Mouse (Mus musculus): Measurements from ENCODE around the gene Arhgap22. TPM values are rescaled to one million over a fixed set of nuclear protein-coding genes. Genes with fewer than 3 reads are reported as not detected.

The Arhgap22 gene
- polyA plus RNA-seq, 1 experiment from 2014 or later, result 2.1 TPM

DNA sequence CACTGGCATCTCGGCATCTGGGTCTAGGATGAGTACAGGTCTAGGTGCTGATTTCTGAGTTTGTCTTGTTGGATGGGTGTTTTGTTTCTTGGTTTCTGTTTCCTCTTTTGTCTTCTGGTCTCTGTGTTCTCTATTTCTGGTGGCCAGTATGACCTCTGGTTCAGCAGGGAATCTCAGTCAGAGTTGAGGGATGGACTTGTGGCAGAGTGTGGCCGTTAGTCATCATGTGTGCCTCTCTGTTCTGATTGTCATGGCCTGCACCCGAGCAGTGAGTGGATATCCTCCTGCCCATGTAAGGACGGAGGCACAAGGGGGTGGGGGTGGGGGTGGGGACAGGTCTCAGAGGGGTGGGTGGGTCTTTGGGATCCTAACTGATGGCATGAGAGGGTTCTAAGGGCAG lies 11.7 kb upstream of the Arhgap22 start:
- Histone ChIP-seq H3K27ac (replicated peaks) (no peak overlapping the region), H3K4me1 (0 out of 2 replicates have a peak, but pooled peaks cover 5% of the 10 kb centered on the region), H3K4me3 (no peak overlapping the region), H3K9me3 (replicated peaks) (no peaks in the 10 kb centered on the region), H3K36me3 (no peaks in the 10 kb centered on the region), H3K27me3 (ENCODE audit: low read depth, poor library complexity, severe bottlenecking) (0 out of 2 replicates have a peak, but pooled peaks cover 4% of the 10 kb centered on the region)
- DNase-seq (ENCODE audit: low spot score), result no peak
- 85% methylated on average over 4 of the region's 4 CpGs for WGBS

DNA sequence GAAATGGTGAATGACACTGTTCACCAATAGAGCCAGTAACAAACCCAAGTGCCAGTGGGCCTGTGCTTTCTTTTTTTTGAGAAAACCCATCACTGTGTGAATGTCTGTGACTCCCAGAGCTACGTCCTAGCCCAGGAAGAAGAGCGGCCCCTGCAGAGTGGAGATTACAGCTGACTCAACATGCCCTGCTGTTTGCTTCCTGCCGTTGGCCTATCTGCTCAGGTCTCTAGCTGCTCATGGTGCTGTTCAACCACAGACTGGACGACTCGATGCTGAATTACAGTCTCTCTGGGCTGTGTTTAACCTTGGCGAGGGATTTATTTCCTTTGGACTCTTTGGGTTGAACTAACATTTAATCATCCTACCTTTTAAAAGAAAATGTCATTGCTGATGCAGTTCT lies 10.9 kb upstream of the Arhgap22 start:
- Histone ChIP-seq H3K36me3 (no peaks in the 10 kb centered on the region), H3K27ac (replicated peaks) (no peak overlapping the region), H3K4me3 (no peak overlapping the region), H3K4me1 (0 out of 2 replicates have a peak, but pooled peaks cover 5% of the 10 kb centered on the region), H3K9me3 (replicated peaks) (no peaks in the 10 kb centered on the region), H3K27me3 (ENCODE audit: low read depth, poor library complexity, severe bottlenecking) (peaks cover 7% of the 10 kb centered on the region; the same call in 1 of the 2 replicates)
- WGBS, result 88% methylated on average over 6 of the region's 6 CpGs
- no peak for DNase-seq (ENCODE audit: low spot score)

DNA sequence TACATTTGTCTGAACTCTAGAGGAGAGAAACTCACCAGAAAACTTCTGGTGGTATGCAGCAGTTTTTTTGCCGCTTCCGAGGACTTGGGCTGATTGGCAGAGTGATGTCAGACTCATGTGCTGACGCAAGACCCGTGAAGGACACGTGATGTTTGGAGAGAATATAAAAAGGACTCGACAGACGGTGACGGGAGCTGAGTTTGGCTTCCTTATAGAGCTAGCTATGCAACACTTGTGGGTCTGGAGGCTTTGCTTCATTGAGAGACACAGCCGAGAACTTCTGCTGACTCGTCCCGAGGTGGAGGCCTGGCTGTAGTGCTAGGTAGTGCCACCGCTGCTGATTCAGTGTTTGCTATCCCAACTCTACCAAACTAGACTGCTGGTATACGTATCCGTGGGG lies 10.0 kb upstream of the Arhgap22 start:
- 93% methylated on average over 14 of the region's 14 CpGs for WGBS
- H3K27me3 ChIP-seq (ENCODE audit: low read depth, poor library complexity, severe bottlenecking), result peaks cover 7% of the 10 kb centered on the region; the same call in 1 of the 2 replicates
- H3K36me3 ChIP-seq, result no peaks in the 10 kb centered on the region
- 0 out of 2 replicates have a peak, but pooled peaks cover 5% of the 10 kb centered on the region for H3K4me1 ChIP-seq
- H3K9me3 ChIP-seq (replicated peaks), result no peaks in the 10 kb centered on the region
- no peak for DNase-seq (ENCODE audit: low spot score)
- H3K4me3 ChIP-seq, result no peak overlapping the region
- no peak overlapping the region for H3K27ac ChIP-seq (replicated peaks)

DNA sequence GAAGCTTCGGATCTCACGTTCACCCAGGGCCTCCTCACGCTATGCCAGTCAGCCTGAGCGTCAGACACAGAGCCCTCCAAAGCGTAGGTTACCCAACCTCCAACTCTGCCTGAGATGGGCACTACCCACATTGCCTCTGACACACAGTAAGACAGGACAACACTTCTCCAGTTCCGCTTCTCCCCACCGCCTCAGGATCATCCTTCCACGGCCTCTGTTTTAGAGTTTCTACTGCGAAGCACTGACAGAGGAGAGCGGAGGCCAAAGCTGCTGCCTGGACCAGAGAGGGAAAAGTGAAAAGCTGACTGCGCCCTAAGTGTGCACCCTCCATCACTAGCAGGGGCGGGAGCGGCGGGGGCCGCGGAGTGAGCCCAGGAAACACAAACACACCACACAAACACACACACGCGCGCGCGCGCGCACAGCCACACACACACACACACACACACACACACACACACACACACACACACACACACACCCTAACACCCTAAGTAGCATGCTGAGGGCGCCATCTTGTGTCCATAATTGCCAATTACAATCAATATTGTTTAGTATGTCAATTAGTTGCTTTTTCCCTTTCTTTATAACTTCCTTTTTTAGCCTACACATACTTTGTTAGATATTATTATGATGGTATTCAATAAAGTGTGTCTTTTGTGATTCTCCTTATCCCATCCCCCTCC lies 8.4 kb upstream of the Arhgap22 start:
- H3K36me3 ChIP-seq, result no peaks in the 10 kb centered on the region
- H3K4me3 ChIP-seq, result peak overlapping the region; percentile 50
- peaks cover 7% of the 10 kb centered on the region; the same call in 1 of the 2 replicates for H3K27me3 ChIP-seq (ENCODE audit: low read depth, poor library complexity, severe bottlenecking)
- H3K9me3 ChIP-seq (replicated peaks), result no peaks in the 10 kb centered on the region
- peak overlapping the region; percentile 60 for H3K27ac ChIP-seq (replicated peaks)
- DNase-seq (ENCODE audit: low spot score), result peak; percentile 43
- H3K4me1 ChIP-seq, result 0 out of 2 replicates have a peak, but pooled peaks cover 5% of the 10 kb centered on the region
- WGBS, result 51% methylated on average over 14 of the region's 24 CpGs

DNA sequence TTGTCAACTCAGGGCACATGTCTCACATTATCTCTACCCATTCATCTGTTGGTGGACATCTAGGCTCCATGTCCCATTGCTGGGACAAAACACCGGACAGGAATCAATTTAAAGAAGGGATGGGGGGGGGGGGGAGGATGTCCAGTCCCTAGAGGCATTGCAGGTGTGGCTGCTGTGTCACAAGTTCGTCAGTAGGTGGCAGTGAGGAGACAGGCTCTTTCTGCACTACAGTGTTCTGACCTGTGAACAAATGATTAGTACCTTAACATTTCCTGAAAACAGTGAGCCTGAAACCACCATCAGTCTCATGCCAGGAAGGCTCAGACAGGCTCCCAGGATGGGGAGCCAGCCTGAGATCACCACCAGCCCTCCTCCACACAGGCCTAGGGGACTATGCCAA lies 6.8 kb upstream of the Arhgap22 start:
- H3K4me1 ChIP-seq, result 0 out of 2 replicates have a peak, but pooled peaks cover 5% of the 10 kb centered on the region
- H3K9me3 ChIP-seq (replicated peaks), result no peaks in the 10 kb centered on the region
- 13% methylated on average over 2 of the region's 2 CpGs for WGBS
- H3K4me3 ChIP-seq, result no peak overlapping the region
- no peaks in the 10 kb centered on the region for H3K36me3 ChIP-seq
- DNase-seq (ENCODE audit: low spot score), result peak; percentile 28
- H3K27me3 ChIP-seq (ENCODE audit: low read depth, poor library complexity, severe bottlenecking), result peaks cover 7% of the 10 kb centered on the region; the same call in 1 of the 2 replicates
- H3K27ac ChIP-seq (replicated peaks), result no peak overlapping the region

DNA sequence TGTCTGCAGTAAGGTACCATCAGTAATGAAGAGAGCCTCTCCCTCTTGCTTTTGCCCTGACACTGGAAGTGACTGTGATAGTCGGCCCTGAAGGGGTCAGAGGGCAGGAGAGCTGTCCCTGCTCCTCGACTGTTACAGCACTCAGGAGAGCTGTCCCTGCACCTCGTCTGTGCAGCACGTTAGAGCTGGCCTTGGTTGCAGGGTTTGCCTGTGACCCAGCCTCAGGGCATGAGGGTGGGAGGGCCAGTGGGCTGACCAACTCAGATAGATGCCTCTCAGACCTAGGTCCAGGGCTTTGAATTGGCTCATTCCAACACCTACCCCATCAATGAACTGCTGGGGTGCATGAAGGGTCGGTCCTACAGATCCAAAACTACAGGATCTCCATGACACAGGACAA lies 5.5 kb upstream of the Arhgap22 start:
- H3K4me3 ChIP-seq, result no peak overlapping the region
- no peaks in the 10 kb centered on the region for H3K36me3 ChIP-seq
- no peaks in the 10 kb centered on the region for H3K9me3 ChIP-seq (replicated peaks)
- WGBS, result 31% methylated on average over 5 of the region's 5 CpGs
- H3K27me3 ChIP-seq (ENCODE audit: low read depth, poor library complexity, severe bottlenecking), result peaks cover 7% of the 10 kb centered on the region; the same call in 1 of the 2 replicates
- no peak overlapping the region for H3K27ac ChIP-seq (replicated peaks)
- 0 out of 2 replicates have a peak, but pooled peaks cover 5% of the 10 kb centered on the region for H3K4me1 ChIP-seq
- no peak for DNase-seq (ENCODE audit: low spot score)

DNA sequence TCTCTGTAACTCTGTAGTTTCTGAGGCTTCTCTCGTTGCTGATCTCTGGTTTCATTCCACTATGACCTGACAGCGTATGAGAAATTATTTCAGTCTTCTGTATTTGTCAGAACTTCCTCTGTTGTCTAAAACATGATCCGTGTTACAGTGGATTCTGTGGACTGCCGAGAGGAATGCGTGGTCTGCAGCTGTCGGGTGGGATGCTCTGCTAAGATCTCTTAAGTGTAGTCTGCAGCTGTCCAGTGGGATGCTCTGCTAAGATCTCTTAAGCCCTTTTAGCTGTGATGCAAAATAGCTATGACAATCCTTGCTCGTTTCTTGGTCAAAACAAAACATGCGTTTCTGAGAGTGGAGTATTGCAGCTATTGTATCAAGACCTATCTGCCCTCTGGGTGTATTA lies 3.0 kb upstream of the Arhgap22 start:
- no peaks in the 10 kb centered on the region for H3K9me3 ChIP-seq (replicated peaks)
- 85% methylated on average over 8 of the region's 8 CpGs for WGBS

DNA sequence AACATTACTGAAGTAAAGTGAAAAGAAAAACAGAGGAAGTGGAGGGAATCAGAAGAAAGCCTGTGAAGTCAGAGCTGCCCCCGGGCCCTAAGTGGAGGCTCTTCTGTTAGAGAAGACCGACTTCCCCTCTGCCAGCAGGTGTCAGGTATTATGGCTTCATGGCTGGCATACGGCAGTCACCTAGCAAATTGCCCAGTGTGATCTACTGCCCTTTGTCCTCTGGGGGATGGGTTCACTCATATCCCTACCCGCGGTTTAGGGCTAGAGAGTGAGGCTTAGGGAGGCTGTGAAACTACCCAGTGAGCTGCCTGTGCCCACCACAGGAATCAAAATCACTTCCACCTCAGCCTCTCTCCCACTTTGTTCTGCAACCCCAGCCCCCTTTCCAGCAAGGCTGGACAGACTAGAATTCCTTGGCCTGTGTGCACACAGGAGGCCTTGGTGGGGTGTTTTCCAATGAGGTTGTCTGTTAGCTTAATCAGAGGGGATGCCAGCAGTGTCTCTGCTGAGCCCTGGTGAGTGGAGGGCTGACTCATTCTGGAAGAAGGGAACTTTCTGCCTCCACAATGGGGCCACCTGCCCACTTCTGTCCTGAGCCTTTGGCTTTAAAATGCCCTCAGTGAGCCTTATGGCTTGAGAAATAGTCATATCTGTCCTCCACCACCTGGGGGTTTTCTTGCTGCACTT lies 1.4 kb upstream of the Arhgap22 start:
- no peak for DNase-seq (ENCODE audit: low spot score)
- peaks cover 28% of the 10 kb centered on the region for H3K27me3 ChIP-seq (ENCODE audit: low read depth, poor library complexity, severe bottlenecking)
- no peaks in the 10 kb centered on the region for H3K36me3 ChIP-seq
- no peak overlapping the region for H3K4me3 ChIP-seq
- WGBS, result 72% methylated on average over 5 of the region's 5 CpGs
- no peak overlapping the region for H3K27ac ChIP-seq (replicated peaks)
- H3K4me1 ChIP-seq, result peaks cover 7% of the 10 kb centered on the region
- H3K9me3 ChIP-seq (replicated peaks), result no peaks in the 10 kb centered on the region

More for the DNA sequence above, 3.0 kb upstream of the Arhgap22 start:
- no peak for DNase-seq (ENCODE audit: low spot score)
- no peaks in the 10 kb centered on the region for H3K36me3 ChIP-seq
- peaks cover 7% of the 10 kb centered on the region for H3K4me1 ChIP-seq
- H3K27me3 ChIP-seq (ENCODE audit: low read depth, poor library complexity, severe bottlenecking), result peaks cover 23% of the 10 kb centered on the region
- no peak overlapping the region for H3K4me3 ChIP-seq
- H3K27ac ChIP-seq (replicated peaks), result no peak overlapping the region

DNA sequence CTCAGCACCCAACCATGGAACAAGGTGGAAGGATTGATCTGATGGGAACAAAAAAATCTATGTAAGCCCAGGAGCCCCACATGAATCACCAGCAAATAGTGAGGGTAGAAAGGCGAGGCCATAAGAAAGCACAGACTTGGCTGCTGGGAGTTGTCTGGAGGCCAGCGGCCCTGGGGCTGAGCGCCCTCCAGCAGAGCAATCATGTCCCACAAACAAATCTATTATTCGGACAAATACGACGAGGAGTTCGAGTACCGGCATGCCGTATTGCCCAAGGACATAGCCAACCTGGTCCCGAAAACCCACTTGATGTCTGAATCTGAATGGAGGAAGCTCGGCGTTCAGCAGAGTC lies 892 bp upstream of the Arhgap22 start:
- Histone ChIP-seq H3K4me3 (no peak overlapping the region), H3K27ac (replicated peaks) (no peak overlapping the region), H3K4me1 (peaks cover 7% of the 10 kb centered on the region), H3K36me3 (no peaks in the 10 kb centered on the region), H3K27me3 (ENCODE audit: low read depth, poor library complexity, severe bottlenecking) (peaks cover 24% of the 10 kb centered on the region), H3K9me3 (replicated peaks) (no peaks in the 10 kb centered on the region)
- WGBS, result 85% methylated on average over 12 of the region's 12 CpGs
- no peak for DNase-seq (ENCODE audit: low spot score)

DNA sequence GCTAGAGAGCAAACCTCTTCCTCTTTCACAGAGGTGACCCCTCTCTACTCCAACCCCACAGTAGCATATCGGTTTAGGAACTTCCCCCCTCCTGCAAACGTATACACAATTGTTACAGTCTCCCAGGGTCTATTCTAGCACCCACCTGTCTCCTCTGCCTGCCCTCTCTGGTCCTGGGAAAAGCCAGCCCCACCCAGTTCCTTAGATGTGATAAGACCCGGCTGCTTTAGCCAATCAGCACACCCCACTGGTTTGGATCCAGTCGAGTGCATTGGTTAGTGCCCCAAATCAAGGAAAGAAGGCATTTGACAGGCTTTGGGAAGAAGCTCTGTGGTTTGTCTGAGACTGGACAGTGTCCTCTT lies 922 bp downstream of the Arhgap22 start:
- WGBS, result 22% methylated on average over 4 of the region's 4 CpGs
- H3K4me3 ChIP-seq, result no peak overlapping the region
- H3K27ac ChIP-seq (replicated peaks), result no peak overlapping the region
- DNase-seq (ENCODE audit: low spot score), result no peak
- H3K36me3 ChIP-seq, result no peaks in the 10 kb centered on the region
- H3K4me1 ChIP-seq, result peaks cover 7% of the 10 kb centered on the region
- no peaks in the 10 kb centered on the region for H3K9me3 ChIP-seq (replicated peaks)
- peaks cover 24% of the 10 kb centered on the region for H3K27me3 ChIP-seq (ENCODE audit: low read depth, poor library complexity, severe bottlenecking)

DNA sequence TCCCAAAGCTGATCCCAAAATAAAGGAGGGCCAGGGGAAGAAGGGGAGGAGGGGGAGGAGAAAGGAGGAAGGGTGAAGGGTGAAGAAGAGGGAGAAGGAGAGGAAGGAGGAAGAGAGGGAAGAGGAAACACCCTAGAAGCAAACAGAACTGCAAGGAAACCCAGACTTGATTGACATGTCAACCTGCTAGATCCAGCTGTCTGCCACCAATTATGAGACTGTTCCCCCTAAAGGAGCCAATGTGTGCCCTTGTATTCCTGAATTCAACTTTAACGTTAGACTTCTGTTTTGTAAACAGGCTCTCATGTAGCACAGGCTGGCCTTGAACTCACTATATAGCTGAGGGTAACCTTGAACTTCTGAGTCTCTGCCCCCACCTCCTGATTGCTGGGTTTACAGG lies 1.3 kb downstream of the Arhgap22 start:
- no peaks in the 10 kb centered on the region for H3K36me3 ChIP-seq
- 62% methylated on average over 1 of the region's 1 CpGs for WGBS
- no peak overlapping the region for H3K27ac ChIP-seq (replicated peaks)
- H3K9me3 ChIP-seq (replicated peaks), result no peaks in the 10 kb centered on the region
- H3K4me1 ChIP-seq, result peaks cover 7% of the 10 kb centered on the region
- H3K4me3 ChIP-seq, result no peak overlapping the region
- no peak for DNase-seq (ENCODE audit: low spot score)
- peaks cover 24% of the 10 kb centered on the region for H3K27me3 ChIP-seq (ENCODE audit: low read depth, poor library complexity, severe bottlenecking)

DNA sequence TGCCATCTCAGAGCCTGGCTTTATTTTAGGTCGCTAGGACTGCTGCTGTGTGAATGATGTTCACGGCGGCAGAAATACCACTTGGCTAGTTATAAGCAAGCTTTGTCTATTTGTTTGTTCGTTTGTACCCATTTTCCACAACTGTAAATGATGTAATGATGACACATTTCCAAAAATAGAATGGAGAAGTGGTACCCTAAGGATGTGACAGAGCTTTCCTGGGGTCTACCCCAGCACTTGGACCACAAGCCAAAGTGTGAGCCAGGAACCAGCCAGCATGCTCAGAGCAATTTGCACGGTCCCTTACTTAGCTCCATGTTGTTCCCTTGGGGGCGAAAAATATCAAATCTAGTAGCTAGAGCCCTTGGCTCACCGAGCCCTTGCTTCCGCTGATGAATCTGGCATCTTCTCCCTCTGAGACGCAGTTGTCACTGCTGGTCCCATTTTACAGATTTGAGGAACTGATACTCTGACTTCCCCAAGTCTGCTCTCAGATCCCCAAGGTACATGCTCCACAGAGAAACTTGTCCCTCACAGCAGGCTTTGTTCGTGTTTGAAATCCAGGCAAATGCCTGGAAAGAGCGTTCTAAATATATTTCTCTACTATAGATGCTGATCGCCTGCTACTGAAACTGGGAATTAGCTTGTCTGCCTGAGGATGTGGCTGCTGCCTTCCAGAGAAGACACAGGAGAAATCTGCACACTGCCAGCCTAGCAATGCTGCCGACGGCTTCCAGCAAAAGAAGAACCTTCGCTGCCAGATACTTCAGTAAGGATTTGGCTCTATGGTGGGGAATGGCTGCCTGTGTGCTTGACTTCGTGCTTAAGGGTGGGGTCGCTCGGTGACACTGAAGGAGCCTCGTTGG lies 2.8 kb downstream of the Arhgap22 start:
- Histone ChIP-seq H3K27ac (replicated peaks) (no peak overlapping the region), H3K4me1 (peaks cover 7% of the 10 kb centered on the region), H3K36me3 (no peaks in the 10 kb centered on the region), H3K27me3 (ENCODE audit: low read depth, poor library complexity, severe bottlenecking) (peaks cover 24% of the 10 kb centered on the region), H3K4me3 (no peak overlapping the region), H3K9me3 (replicated peaks) (no peaks in the 10 kb centered on the region)
- DNase-seq (ENCODE audit: low spot score), result no peak
- WGBS, result 89% methylated on average over 19 of the region's 19 CpGs
